ENCODE assay signal across 26 mouse cellular contexts in the genomic region with DNA sequence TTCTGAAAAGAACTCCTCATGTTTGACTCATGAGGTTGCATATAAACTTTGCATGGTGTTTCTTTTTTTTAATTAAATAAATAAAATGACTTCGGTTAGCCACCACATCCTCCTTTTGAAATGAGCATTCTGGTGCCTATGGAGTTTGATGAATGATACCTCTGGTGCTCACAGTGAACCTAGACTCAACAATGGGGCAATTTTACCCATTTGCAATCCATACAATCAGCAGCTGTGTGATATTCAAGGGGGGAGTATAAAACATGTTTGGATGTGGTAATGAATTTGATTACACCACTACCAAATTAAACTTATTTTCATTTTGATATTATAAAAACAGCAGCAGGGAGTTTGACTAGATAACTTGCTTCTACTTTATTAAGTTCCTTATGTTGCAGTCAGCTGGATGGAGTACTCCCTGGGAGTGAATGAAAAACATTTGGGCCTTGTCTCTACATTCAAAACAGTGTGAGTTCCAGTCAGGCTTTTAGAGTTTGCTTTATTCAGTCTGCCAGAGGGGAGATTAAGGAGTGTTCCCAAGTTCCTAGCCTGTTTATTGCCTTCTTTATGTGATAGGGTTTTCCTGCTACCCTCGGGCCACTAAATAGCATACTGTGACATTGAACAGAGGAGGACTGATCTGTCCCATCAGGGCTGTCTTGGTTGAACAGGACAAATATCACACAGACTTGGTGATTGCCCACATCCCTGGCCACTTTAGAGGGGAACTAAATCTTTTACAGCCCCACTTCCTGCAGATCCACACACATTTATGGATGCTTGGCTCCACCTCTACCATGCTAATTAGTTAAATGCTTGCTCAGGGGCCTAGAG.
DNase-seq lines count a peak whose midpoint lies in the region; ATAC-seq and TF ChIP-seq lines count a peak whose summit lies in the region.
"Had no signal": no experiment of that assay in that cellular context is flagged by ENCODE, and none has a peak within 500 bp of the region (broad histone marks: within the 10 kb centered on the region; RNA-seq: fewer than 3 reads in every experiment).

No protein-coding gene starts in this region.

- no peaks in the 10 kb centered on the region for H3K27me3 ChIP-seq in hindbrain, embryonic 16.5 days (replicated peaks; ENCODE audit: control insufficient read depth, insufficient read depth, low read length)
- no peaks in the 10 kb centered on the region for H3K27me3 ChIP-seq in hindbrain, embryonic 14.5 days (ENCODE audit: control insufficient read depth, insufficient read depth, low read length)
- H3K27me3 ChIP-seq in stomach, embryonic 15.5 days (replicated peaks): no peaks in the 10 kb centered on the region
- no peaks in the 10 kb centered on the region for H3K27me3 ChIP-seq in stomach, postnatal 0 days (ENCODE audit: control insufficient read depth, insufficient read depth, low read length)
- H3K27me3 ChIP-seq in limb, embryonic 15.5 days: no peaks in the 10 kb centered on the region
- H3K27me3 ChIP-seq: heart, embryonic 15.5 days; lung, embryonic 15.5 days had no signal

- no peak overlapping the region for H3K9ac ChIP-seq in hindbrain, embryonic 16.5 days (ENCODE audit: low read depth, low read length)
- H3K9ac ChIP-seq in hindbrain, embryonic 14.5 days: no peak overlapping the region
- no peak overlapping the region for H3K9ac ChIP-seq in stomach, embryonic 15.5 days
- H3K9ac ChIP-seq in stomach, postnatal 0 days (ENCODE audit: low read length): no peak overlapping the region
- no peak overlapping the region for H3K9ac ChIP-seq in limb, embryonic 15.5 days
- H3K9ac ChIP-seq: heart, embryonic 15.5 days; liver, embryonic 14.5 days; lung, embryonic 15.5 days had no signal

- H3K4me1 ChIP-seq in hindbrain, embryonic 16.5 days (ENCODE audit: control insufficient read depth, insufficient read depth, low read depth, low read length): no peaks in the 10 kb centered on the region
- H3K4me1 ChIP-seq in hindbrain, embryonic 14.5 days (replicated peaks; ENCODE audit: control insufficient read depth, insufficient read depth, low read length): no peaks in the 10 kb centered on the region
- H3K4me1 ChIP-seq in stomach, embryonic 15.5 days: no peaks in the 10 kb centered on the region
- no peaks in the 10 kb centered on the region for H3K4me1 ChIP-seq in stomach, postnatal 0 days (replicated peaks; ENCODE audit: control insufficient read depth, insufficient read depth)
- H3K4me1 ChIP-seq in limb, embryonic 15.5 days: peaks cover 4% of the 10 kb centered on the region; the same call in 1 of the 2 replicates
- H3K4me1 ChIP-seq: forebrain, embryonic 10.5 days; heart, embryonic 15.5 days; lung, embryonic 15.5 days had no signal

- TF ChIP-seq CTCF in stomach, postnatal 0 days (IDR thresholded peaks at IDR 0.05; ENCODE audit: low read depth): no peak

- no peak overlapping the region for H3K4me3 ChIP-seq in hindbrain, embryonic 16.5 days (ENCODE audit: low read length)
- no peak overlapping the region for H3K4me3 ChIP-seq in hindbrain, embryonic 14.5 days (replicated peaks; ENCODE audit: low read length)
- no peak overlapping the region for H3K4me3 ChIP-seq in stomach, embryonic 15.5 days (replicated peaks)
- H3K4me3 ChIP-seq in stomach, postnatal 0 days (ENCODE audit: low read depth, low read length): no peak overlapping the region
- H3K4me3 ChIP-seq in limb, embryonic 15.5 days: no peak overlapping the region
- H3K4me3 ChIP-seq: forebrain, embryonic 10.5 days; heart, adult 2 months; heart, embryonic 15.5 days; lung, embryonic 15.5 days had no signal

- H3K9me3 ChIP-seq in hindbrain, embryonic 16.5 days (ENCODE audit: control insufficient read depth, low read length): no peaks in the 10 kb centered on the region
- H3K9me3 ChIP-seq in hindbrain, embryonic 14.5 days (ENCODE audit: control insufficient read depth, low read length): no peaks in the 10 kb centered on the region
- no peaks in the 10 kb centered on the region for H3K9me3 ChIP-seq in stomach, embryonic 15.5 days
- no peaks in the 10 kb centered on the region for H3K9me3 ChIP-seq in stomach, postnatal 0 days (ENCODE audit: control insufficient read depth, low read length)
- H3K9me3 ChIP-seq in limb, embryonic 15.5 days: no peaks in the 10 kb centered on the region
- H3K9me3 ChIP-seq: forebrain, embryonic 10.5 days; heart, embryonic 15.5 days; lung, embryonic 15.5 days had no signal

- H3K36me3 ChIP-seq in hindbrain, embryonic 16.5 days (ENCODE audit: control insufficient read depth, insufficient read depth, low read length): no peaks in the 10 kb centered on the region
- no peaks in the 10 kb centered on the region for H3K36me3 ChIP-seq in hindbrain, embryonic 14.5 days (replicated peaks; ENCODE audit: control insufficient read depth, insufficient read depth)
- no peaks in the 10 kb centered on the region for H3K36me3 ChIP-seq in stomach, embryonic 15.5 days
- no peaks in the 10 kb centered on the region for H3K36me3 ChIP-seq in stomach, postnatal 0 days (ENCODE audit: control insufficient read depth, insufficient read depth, low read length)
- no peaks in the 10 kb centered on the region for H3K36me3 ChIP-seq in limb, embryonic 15.5 days
- H3K36me3 ChIP-seq: forebrain, embryonic 10.5 days; heart, embryonic 15.5 days; lung, embryonic 15.5 days had no signal

- DNase-seq in hindbrain, embryonic 14.5 days (ENCODE audit: low spot score): no peak
- no peak for DNase-seq in stomach, postnatal 0 days (ENCODE audit: low spot score)
- DNase-seq in frontal cortex, adult 2 months (ENCODE audit: extremely low spot score in 1 of 2, low spot score in 1 of 2): no peak
- DNase-seq in lung, adult 18-20 months: no peak
- DNase-seq: adrenal gland, postnatal 36 days; cerebellum, adult 9-11 months; gastrocnemius, postnatal 36 days; heart, adult 2 months; heart, postnatal 36 days; kidney, adult 18-20 months; kidney, postnatal 10 days; left cerebral cortex, postnatal 4 days; lung, postnatal 36 days; right cerebral cortex, adult 18-20 months; right cerebral cortex, postnatal 4 days; thymus, adult 2 months had no signal

- WGBS in hindbrain, embryonic 16.5 days: 52% methylated on average over 2 of the region's 2 CpGs
- WGBS in hindbrain, embryonic 14.5 days: 63% methylated on average over 2 of the region's 2 CpGs
- 46% methylated on average over 2 of the region's 2 CpGs for WGBS in stomach, embryonic 15.5 days
- 54% methylated on average over 2 of the region's 2 CpGs for WGBS in stomach, postnatal 0 days
- 30% methylated on average over 2 of the region's 2 CpGs for WGBS in limb, embryonic 15.5 days

- ATAC-seq in hindbrain, embryonic 16.5 days: 0 out of 2 replicates have a peak, but pooled peaks have one; percentile 50
- no peak for ATAC-seq in hindbrain, embryonic 14.5 days (ENCODE audit: low FRiP score)
- ATAC-seq in stomach, embryonic 15.5 days (ENCODE audit: insufficient read depth, low FRiP score, low read depth): no peak
- ATAC-seq in stomach, postnatal 0 days (ENCODE audit: low FRiP score, low TSS enrichment): no peak
- 0 out of 2 replicates have a peak, but pooled peaks have one; percentile 24 for ATAC-seq in limb, embryonic 15.5 days (ENCODE audit: insufficient number of reproducible peaks, low FRiP score, low TSS enrichment, low read depth)
- ATAC-seq: CD4-positive, CD25-positive, alpha-beta regulatory T cell, adult 4 months; forebrain, embryonic 16.5 days; inflammation-experienced regulatory T-cells, adult 6 months had no signal

- no peak for TF ChIP-seq EP300 in stomach, postnatal 0 days (optimal IDR thresholded peaks at IDR 0.05)

- no peak overlapping the region for H3K4me2 ChIP-seq in hindbrain, embryonic 16.5 days (ENCODE audit: low read length)
- no peak overlapping the region for H3K4me2 ChIP-seq in hindbrain, embryonic 14.5 days (replicated peaks)
- H3K4me2 ChIP-seq in stomach, embryonic 15.5 days: no peak overlapping the region
- no peak overlapping the region for H3K4me2 ChIP-seq in stomach, postnatal 0 days (replicated peaks; ENCODE audit: low read depth)
- H3K4me2 ChIP-seq in limb, embryonic 15.5 days: no peak overlapping the region
- H3K4me2 ChIP-seq: heart, embryonic 15.5 days; lung, embryonic 15.5 days had no signal

- no peak overlapping the region for H3K27ac ChIP-seq in hindbrain, embryonic 16.5 days (ENCODE audit: low read depth, low read length)
- H3K27ac ChIP-seq in hindbrain, embryonic 14.5 days: no peak overlapping the region
- H3K27ac ChIP-seq in stomach, embryonic 15.5 days: peak overlapping the region; percentile 35; the same call in 1 of the 2 replicates
- no peak overlapping the region for H3K27ac ChIP-seq in stomach, postnatal 0 days (replicated peaks)
- H3K27ac ChIP-seq in limb, embryonic 15.5 days: no peak overlapping the region
- H3K27ac ChIP-seq: forebrain, embryonic 10.5 days; heart, adult 2 months; heart, embryonic 15.5 days; liver, embryonic 14.5 days; lung, embryonic 15.5 days had no signal

Comparison
In these comparisons a context has a peak if more than half of its experiments do, and no peak if none do; other contexts are left out.
1. ATAC-seq: peak in hindbrain, embryonic 16.5 days (single experiment) and limb, embryonic 15.5 days (single experiment); none in hindbrain, embryonic 14.5 days (single experiment), stomach, embryonic 15.5 days (single experiment) and stomach, postnatal 0 days (single experiment).